Mouse (Mus musculus) urinary bladder, postnatal 10 days (tissue): ENCODE measurements around the gene Gm21775.
"Not testable (repeated sequence)": the region's sequence is repeated elsewhere in the genome, so short reads cannot be mapped to it uniquely, and the experiment has no call there.

Experiments used
- DNase-seq: peaks from one replicate; pipeline ENCODE4 v3.0.0; 2022; ENCODE audit warnings: low spot score

Gene Gm21775

GRCm38 (mm10) chrY:10553153-10553552 lies at the start of gene Gm21775:
Gene Gm21775, plus strand, starts transcription at chrY:10553453.
- not testable (repeated sequence) for DNase-seq

GRCm38 (mm10) chrY:10535942-10536341 lies 17.3 kb upstream of the Gm21775 start, which contains the start of gene Gm20737:
Gene Gm20737, minus strand, starts transcription at chrY:10536042.
- DNase-seq = not testable (repeated sequence)
